26 mouse cellular contexts compared by ENCODE assay signal in genomic region chr5:112051786-112052185, GRCm38 (mm10).
DNase-seq lines count a peak whose midpoint lies in the region; ATAC-seq and TF ChIP-seq lines count a peak whose summit lies in the region.
"Had no signal": no experiment of that assay in that cellular context is flagged by ENCODE, and none has a peak within 500 bp of the region (broad histone marks: within the 10 kb centered on the region; RNA-seq: fewer than 3 reads in every experiment).

No protein-coding gene starts in this region.

- no peaks in the 10 kb centered on the region for H3K36me3 ChIP-seq in forebrain, embryonic 14.5 days (ENCODE audit: control insufficient read depth, insufficient read depth, low read length)
- H3K36me3 ChIP-seq in forebrain, embryonic 12.5 days (replicated peaks) = no peaks in the 10 kb centered on the region
- H3K36me3 ChIP-seq in forebrain, postnatal 0 days (ENCODE audit: insufficient read depth) = no peaks in the 10 kb centered on the region
- H3K36me3 ChIP-seq in forebrain, embryonic 16.5 days (ENCODE audit: control insufficient read depth, insufficient read depth) = no peaks in the 10 kb centered on the region
- no peaks in the 10 kb centered on the region for H3K36me3 ChIP-seq in midbrain, postnatal 0 days (ENCODE audit: insufficient read depth, low read length)
- H3K36me3 ChIP-seq in midbrain, embryonic 13.5 days = no peaks in the 10 kb centered on the region
- H3K36me3 ChIP-seq: embryonic facial prominence, embryonic 13.5 days; embryonic facial prominence, embryonic 15.5 days; forebrain, embryonic 10.5 days; G1E had no signal

- H3K9ac ChIP-seq in forebrain, embryonic 14.5 days (ENCODE audit: low read length) = no peak overlapping the region
- no peak overlapping the region for H3K9ac ChIP-seq in forebrain, embryonic 12.5 days
- no peak overlapping the region for H3K9ac ChIP-seq in forebrain, postnatal 0 days
- H3K9ac ChIP-seq in forebrain, embryonic 16.5 days (replicated peaks; ENCODE audit: low read depth, low read length) = no peak overlapping the region
- no peak overlapping the region for H3K9ac ChIP-seq in midbrain, postnatal 0 days (replicated peaks; ENCODE audit: low read length, poor library complexity, severe bottlenecking)
- H3K9ac ChIP-seq in midbrain, embryonic 13.5 days (replicated peaks) = no peak overlapping the region
- H3K9ac ChIP-seq: embryonic facial prominence, embryonic 13.5 days; embryonic facial prominence, embryonic 15.5 days had no signal

- H3K4me3 ChIP-seq in forebrain, embryonic 14.5 days (ENCODE audit: low read depth, low read length) = no peak overlapping the region
- no peak overlapping the region for H3K4me3 ChIP-seq in forebrain, embryonic 12.5 days (replicated peaks)
- no peak overlapping the region for H3K4me3 ChIP-seq in forebrain, postnatal 0 days (ENCODE audit: low read depth, low read length)
- no peak overlapping the region for H3K4me3 ChIP-seq in forebrain, embryonic 16.5 days (replicated peaks; ENCODE audit: low read length)
- no peak overlapping the region for H3K4me3 ChIP-seq in midbrain, postnatal 0 days (ENCODE audit: low read depth, low read length)
- no peak overlapping the region for H3K4me3 ChIP-seq in midbrain, embryonic 13.5 days (replicated peaks)
- H3K4me3 ChIP-seq: embryonic facial prominence, embryonic 13.5 days; embryonic facial prominence, embryonic 15.5 days; erythroblast, embryonic 14.5 days; forebrain, embryonic 10.5 days had no signal

- WGBS in forebrain, embryonic 14.5 days = 77% methylated on average over 10 of the region's 10 CpGs
- WGBS in forebrain, embryonic 12.5 days = 85% methylated on average over 10 of the region's 10 CpGs
- whole genome bisulfite sequencing in forebrain, postnatal 0 days = 58% methylated on average over 10 of the region's 10 CpGs
- WGBS in forebrain, embryonic 16.5 days = 57% methylated on average over 10 of the region's 10 CpGs
- 74% methylated on average over 10 of the region's 10 CpGs for WGBS in midbrain, postnatal 0 days
- 90% methylated on average over 10 of the region's 10 CpGs for WGBS in midbrain, embryonic 13.5 days

- no peaks in the 10 kb centered on the region for H3K9me3 ChIP-seq in forebrain, embryonic 14.5 days (replicated peaks; ENCODE audit: control insufficient read depth, low read length)
- H3K9me3 ChIP-seq in forebrain, embryonic 12.5 days = no peaks in the 10 kb centered on the region
- H3K9me3 ChIP-seq in forebrain, postnatal 0 days (ENCODE audit: low read length) = no peaks in the 10 kb centered on the region
- H3K9me3 ChIP-seq in forebrain, embryonic 16.5 days (ENCODE audit: control insufficient read depth, low read length) = no peaks in the 10 kb centered on the region
- no peaks in the 10 kb centered on the region for H3K9me3 ChIP-seq in midbrain, postnatal 0 days (ENCODE audit: low read length)
- no peaks in the 10 kb centered on the region for H3K9me3 ChIP-seq in midbrain, embryonic 13.5 days
- H3K9me3 ChIP-seq: embryonic facial prominence, embryonic 13.5 days; embryonic facial prominence, embryonic 15.5 days; forebrain, embryonic 10.5 days had no signal

- 0 out of 2 replicates have a peak overlapping the region, but pooled peaks have one; percentile 27 for H3K27ac ChIP-seq in forebrain, embryonic 14.5 days (ENCODE audit: low read depth, low read length)
- no peak overlapping the region for H3K27ac ChIP-seq in forebrain, embryonic 12.5 days
- H3K27ac ChIP-seq in forebrain, postnatal 0 days (ENCODE audit: low read depth, low read length) = no peak overlapping the region
- H3K27ac ChIP-seq in forebrain, embryonic 16.5 days (ENCODE audit: low read length) = no peak overlapping the region
- no peak overlapping the region for H3K27ac ChIP-seq in midbrain, postnatal 0 days (ENCODE audit: low read depth, low read length)
- no peak overlapping the region for H3K27ac ChIP-seq in midbrain, embryonic 13.5 days
- H3K27ac ChIP-seq: embryonic facial prominence, embryonic 13.5 days; embryonic facial prominence, embryonic 15.5 days; forebrain, embryonic 10.5 days had no signal

- no peaks in the 10 kb centered on the region for H3K27me3 ChIP-seq in forebrain, embryonic 14.5 days (replicated peaks; ENCODE audit: control insufficient read depth, insufficient read depth, low read length)
- H3K27me3 ChIP-seq in forebrain, embryonic 12.5 days = peaks cover 35% of the 10 kb centered on the region
- no peaks in the 10 kb centered on the region for H3K27me3 ChIP-seq in forebrain, postnatal 0 days (ENCODE audit: insufficient read depth, low read length)
- H3K27me3 ChIP-seq in forebrain, embryonic 16.5 days (replicated peaks; ENCODE audit: control insufficient read depth, insufficient read depth, low read length) = no peaks in the 10 kb centered on the region
- no peaks in the 10 kb centered on the region for H3K27me3 ChIP-seq in midbrain, postnatal 0 days (ENCODE audit: insufficient read depth, low read length)
- peaks cover 23% of the 10 kb centered on the region for H3K27me3 ChIP-seq in midbrain, embryonic 13.5 days
- H3K27me3 ChIP-seq: CH12.LX had no signal

- peaks cover 20% of the 10 kb centered on the region for H3K4me1 ChIP-seq in forebrain, embryonic 14.5 days (ENCODE audit: control insufficient read depth, insufficient read depth, low read length)
- H3K4me1 ChIP-seq in forebrain, embryonic 12.5 days = peaks cover 19% of the 10 kb centered on the region
- peaks cover 8% of the 10 kb centered on the region for H3K4me1 ChIP-seq in forebrain, postnatal 0 days (ENCODE audit: insufficient read depth)
- H3K4me1 ChIP-seq in forebrain, embryonic 16.5 days (replicated peaks; ENCODE audit: control insufficient read depth, insufficient read depth, low read length) = peaks cover 36% of the 10 kb centered on the region
- no peaks in the 10 kb centered on the region for H3K4me1 ChIP-seq in midbrain, postnatal 0 days (ENCODE audit: insufficient read depth, low read length)
- peaks cover 12% of the 10 kb centered on the region; the same call in 1 of the 2 replicates for H3K4me1 ChIP-seq in midbrain, embryonic 13.5 days (replicated peaks)

- DNase-seq in forebrain, embryonic 14.5 days (ENCODE audit: low spot score) = peak; percentile 35
- DNase-seq in forebrain, postnatal 0 days = no peak
- DNase-seq in midbrain, postnatal 0 days (ENCODE audit: low spot score) = no peak
- DNase-seq: adrenal gland, adult 8-10 months; adrenal gland, postnatal 14 days; adrenal gland, postnatal 36 days; B cell, adult 2 months; cerebellum, adult 11 months; cerebellum, adult 18-20 months; cerebellum, adult 8-10 months; cerebellum, adult 9-11 months; cerebellum, postnatal 14 days; cerebellum, postnatal 36 days; embryo, embryonic 11 days had no signal

- TF ChIP-seq CTCF in forebrain, postnatal 0 days (IDR thresholded peaks at IDR 0.05; ENCODE audit: low read depth) = peak; percentile 47
- TF ChIP-seq CTCF in midbrain, postnatal 0 days (IDR thresholded peaks at IDR 0.05) = peak; percentile 56

- H3K4me2 ChIP-seq in forebrain, embryonic 14.5 days (ENCODE audit: low read length) = no peak overlapping the region
- H3K4me2 ChIP-seq in forebrain, embryonic 12.5 days = no peak overlapping the region
- H3K4me2 ChIP-seq in forebrain, postnatal 0 days (ENCODE audit: low read depth) = no peak overlapping the region
- no peak overlapping the region for H3K4me2 ChIP-seq in forebrain, embryonic 16.5 days (ENCODE audit: low read length)
- no peak overlapping the region for H3K4me2 ChIP-seq in midbrain, postnatal 0 days (ENCODE audit: low read depth, low read length, poor library complexity, severe bottlenecking)
- no peak overlapping the region for H3K4me2 ChIP-seq in midbrain, embryonic 13.5 days (replicated peaks)
- H3K4me2 ChIP-seq: embryonic facial prominence, embryonic 13.5 days; embryonic facial prominence, embryonic 15.5 days had no signal

- ATAC-seq in forebrain, embryonic 14.5 days = no peak
- no peak for ATAC-seq in forebrain, embryonic 12.5 days (ENCODE audit: low FRiP score)
- ATAC-seq in forebrain, postnatal 0 days = peak; percentile 28; the same call in 1 of the 2 replicates
- ATAC-seq in forebrain, embryonic 16.5 days = no peak
- no peak for ATAC-seq in midbrain, postnatal 0 days (ENCODE audit: low FRiP score)
- ATAC-seq in midbrain, embryonic 13.5 days = no peak
- ATAC-seq: activated CD4-positive, CD25-positive, alpha-beta regulatory T cell, adult 4 months; CD4-positive, CD25-positive, alpha-beta regulatory T cell, adult 4 months; Patski had no signal
